Mouse (Mus musculus): ENCODE data around the gene Rbm7. TPM values are rescaled to one million over a fixed set of nuclear protein-coding genes. Genes with fewer than 3 reads are reported as not detected.

Rbm7 gene
- polyA plus RNA-seq, 1 experiment from 2014 or later: 132 TPM

GRCm38 (mm10) chr9:48465671-48466070 lies 29.4 kb downstream of the Rbm7 start:
- H3K27ac ChIP-seq: no peak overlapping the region
- WGBS: 95% methylated on average over 3 of the region's 3 CpGs
- H3K9me3 ChIP-seq (replicated peaks; ENCODE audit: low read length): no peaks in the 10 kb centered on the region
- H3K4me3 ChIP-seq (replicated peaks; ENCODE audit: low read depth, low read length): no peak overlapping the region
- TF ChIP-seq CTCF (IDR thresholded peaks at IDR 0.05; ENCODE audit: low read depth): peak; percentile 41
- no peaks in the 10 kb centered on the region for H3K27me3 ChIP-seq (ENCODE audit: insufficient read depth, low read length)
- H3K36me3 ChIP-seq (ENCODE audit: insufficient read depth, low read length): no peaks in the 10 kb centered on the region
- H3K4me2 ChIP-seq (ENCODE audit: low read length): no peak overlapping the region
- H3K4me1 ChIP-seq (replicated peaks; ENCODE audit: insufficient read depth, low read length): no peaks in the 10 kb centered on the region
- ATAC-seq (replicated peaks; ENCODE audit: low FRiP score, low read depth): no peak
- no peak for DNase-seq (ENCODE audit: low spot score)
- H3K9ac ChIP-seq (ENCODE audit: low read depth, low read length): no peak overlapping the region

GRCm38 (mm10) chr9:48461545-48461944 lies 33.6 kb downstream of the Rbm7 start:
- ATAC-seq (replicated peaks; ENCODE audit: low FRiP score, low read depth): no peak

GRCm38 (mm10) chr9:48460720-48461119 lies 34.4 kb downstream of the Rbm7 start:
- 93% methylated on average over 8 of the region's 8 CpGs for WGBS
- Histone ChIP-seq H3K4me2 (ENCODE audit: low read length) (no peak overlapping the region), H3K9ac (ENCODE audit: low read depth, low read length) (no peak overlapping the region), H3K4me1 (replicated peaks; ENCODE audit: insufficient read depth, low read length) (no peaks in the 10 kb centered on the region), H3K36me3 (ENCODE audit: insufficient read depth, low read length) (no peaks in the 10 kb centered on the region), H3K27me3 (ENCODE audit: insufficient read depth, low read length) (no peaks in the 10 kb centered on the region), H3K4me3 (replicated peaks; ENCODE audit: low read depth, low read length) (no peak overlapping the region), H3K27ac (no peak overlapping the region), H3K9me3 (replicated peaks; ENCODE audit: low read length) (no peaks in the 10 kb centered on the region)
- DNase-seq (ENCODE audit: low spot score) (no peak), ATAC-seq (replicated peaks; ENCODE audit: low FRiP score, low read depth) (no peak)
- no peak for TF ChIP-seq CTCF (IDR thresholded peaks at IDR 0.05; ENCODE audit: low read depth)

More at GRCm38 (mm10) chr9:48461545-48461944, 33.6 kb downstream of the Rbm7 start:
- Histone ChIP-seq H3K9ac (ENCODE audit: low read depth, low read length) (no peak overlapping the region), H3K27ac (no peak overlapping the region), H3K4me1 (replicated peaks; ENCODE audit: insufficient read depth, low read length) (no peaks in the 10 kb centered on the region), H3K4me2 (ENCODE audit: low read length) (no peak overlapping the region), H3K36me3 (ENCODE audit: insufficient read depth, low read length) (no peaks in the 10 kb centered on the region), H3K9me3 (replicated peaks; ENCODE audit: low read length) (no peaks in the 10 kb centered on the region), H3K27me3 (ENCODE audit: insufficient read depth, low read length) (no peaks in the 10 kb centered on the region), H3K4me3 (replicated peaks; ENCODE audit: low read depth, low read length) (no peak overlapping the region)
- no peak for TF ChIP-seq CTCF (IDR thresholded peaks at IDR 0.05; ENCODE audit: low read depth)
- 48% methylated on average over 3 of the region's 3 CpGs for WGBS
- no peak for DNase-seq (ENCODE audit: low spot score)

GRCm38 (mm10) chr9:48459391-48459790 lies 35.7 kb downstream of the Rbm7 start:
- Histone ChIP-seq H3K36me3 (ENCODE audit: insufficient read depth, low read length) (no peaks in the 10 kb centered on the region), H3K4me2 (ENCODE audit: low read length) (no peak overlapping the region), H3K9me3 (replicated peaks; ENCODE audit: low read length) (no peaks in the 10 kb centered on the region), H3K4me1 (replicated peaks; ENCODE audit: insufficient read depth, low read length) (no peaks in the 10 kb centered on the region), H3K9ac (ENCODE audit: low read depth, low read length) (no peak overlapping the region), H3K4me3 (replicated peaks; ENCODE audit: low read depth, low read length) (no peak overlapping the region), H3K27me3 (ENCODE audit: insufficient read depth, low read length) (no peaks in the 10 kb centered on the region), H3K27ac (no peak overlapping the region)
- no peak for DNase-seq (ENCODE audit: low spot score)
- 83% methylated on average over 5 of the region's 5 CpGs for WGBS
- TF ChIP-seq CTCF (IDR thresholded peaks at IDR 0.05; ENCODE audit: low read depth): no peak
- ATAC-seq (replicated peaks; ENCODE audit: low FRiP score, low read depth): no peak

- no peak overlapping the region for H3K9ac ChIP-seq (ENCODE audit: low read depth, low read length)
- no peak overlapping the region for H3K4me3 ChIP-seq (replicated peaks; ENCODE audit: low read depth, low read length)
- H3K36me3 ChIP-seq (ENCODE audit: insufficient read depth, low read length): no peaks in the 10 kb centered on the region
- DNase-seq (ENCODE audit: low spot score) (no peak), ATAC-seq (replicated peaks; ENCODE audit: low FRiP score, low read depth) (no peak)
- H3K27ac ChIP-seq: no peak overlapping the region
- WGBS: 69% methylated on average over 3 of the region's 3 CpGs
- no peaks in the 10 kb centered on the region for H3K4me1 ChIP-seq (replicated peaks; ENCODE audit: insufficient read depth, low read length)
- H3K4me2 ChIP-seq (ENCODE audit: low read length): no peak overlapping the region
- TF ChIP-seq CTCF (IDR thresholded peaks at IDR 0.05; ENCODE audit: low read depth): peak; percentile 42
- H3K27me3 ChIP-seq (ENCODE audit: insufficient read depth, low read length): no peaks in the 10 kb centered on the region
- no peaks in the 10 kb centered on the region for H3K9me3 ChIP-seq (replicated peaks; ENCODE audit: low read length)
These were observed 36.2 kb downstream of the Rbm7 start for GRCm38 (mm10) chr9:48458879-48459278.

- no peak for ATAC-seq (replicated peaks; ENCODE audit: low FRiP score, low read depth)
- H3K27me3 ChIP-seq (ENCODE audit: insufficient read depth, low read length): no peaks in the 10 kb centered on the region
- H3K36me3 ChIP-seq (ENCODE audit: insufficient read depth, low read length): no peaks in the 10 kb centered on the region
- H3K4me1 ChIP-seq (replicated peaks; ENCODE audit: insufficient read depth, low read length): no peaks in the 10 kb centered on the region
- DNase-seq (ENCODE audit: low spot score): no peak
- 82% methylated on average over 3 of the region's 3 CpGs for WGBS
- H3K9ac ChIP-seq (ENCODE audit: low read depth, low read length): no peak overlapping the region
- TF ChIP-seq CTCF (IDR thresholded peaks at IDR 0.05; ENCODE audit: low read depth): no peak
- no peak overlapping the region for H3K4me2 ChIP-seq (ENCODE audit: low read length)
- H3K27ac ChIP-seq: no peak overlapping the region
- H3K4me3 ChIP-seq (replicated peaks; ENCODE audit: low read depth, low read length): no peak overlapping the region
- H3K9me3 ChIP-seq (replicated peaks; ENCODE audit: low read length): no peaks in the 10 kb centered on the region
These were observed 39.1 kb downstream of the Rbm7 start for GRCm38 (mm10) chr9:48455961-48456360.

- Histone ChIP-seq H3K4me1 (replicated peaks; ENCODE audit: insufficient read depth, low read length) (no peaks in the 10 kb centered on the region), H3K9me3 (replicated peaks; ENCODE audit: low read length) (no peaks in the 10 kb centered on the region), H3K4me2 (ENCODE audit: low read length) (no peak overlapping the region), H3K9ac (ENCODE audit: low read depth, low read length) (no peak overlapping the region), H3K4me3 (replicated peaks; ENCODE audit: low read depth, low read length) (no peak overlapping the region), H3K27ac (no peak overlapping the region), H3K36me3 (ENCODE audit: insufficient read depth, low read length) (no peaks in the 10 kb centered on the region), H3K27me3 (ENCODE audit: insufficient read depth, low read length) (no peaks in the 10 kb centered on the region)
- DNase-seq (ENCODE audit: low spot score) (no peak), ATAC-seq (replicated peaks; ENCODE audit: low FRiP score, low read depth) (no peak)
- TF ChIP-seq CTCF (IDR thresholded peaks at IDR 0.05; ENCODE audit: low read depth): no peak
- 90% methylated on average over 17 of the region's 17 CpGs for WGBS
These were observed 45.0 kb downstream of the Rbm7 start for GRCm38 (mm10) chr9:48450066-48450465.
